Mouse (Mus musculus) heart, embryonic 12.5 days (tissue): Measurements from ENCODE around the gene Fut11. TPM values are rescaled to one million over a fixed set of nuclear protein-coding genes. Genes with fewer than 3 reads are reported as not detected.
"Not testable (repeated sequence)": the region's sequence is repeated elsewhere in the genome, so short reads cannot be mapped to it uniquely, and the experiment has no call there.

ENCODE experiments used
- ATAC-seq: fragments of 200-750 bp; cut with Nextera tagmentation; 2 replicates; pipeline ENCODE4 v1.8.0; 2017; ENCODE audit warnings: moderate TSS enrichment, moderate library complexity; ENCODE audit not compliant: insufficient number of reproducible peaks, low FRiP score
- H3K27ac ChIP-seq: fragments of 300-500 bp; sonication (generic); 2 replicates; pipeline ENCODE4 v1.5.1; 2016; ENCODE audit warnings: mild to moderate bottlenecking, moderate library complexity; ENCODE audit not compliant: poor library complexity, severe bottlenecking
- H3K27me3 ChIP-seq: fragments of 300-500 bp; sonication (generic); replicated peaks from 2 replicates; pipeline ENCODE4 v1.6.1; 2016; ENCODE audit warnings: mild to moderate bottlenecking, moderate library complexity
- H3K36me3 ChIP-seq: fragments of 300-500 bp; sonication (generic); 2 replicates; pipeline ENCODE4 v1.6.1; 2016; ENCODE audit warnings: mild to moderate bottlenecking, moderate library complexity
- H3K4me1 ChIP-seq: fragments of 300-500 bp; sonication (generic); replicated peaks from 2 replicates; pipeline ENCODE4 v1.6.1; 2016; ENCODE audit warnings: mild to moderate bottlenecking
- H3K4me2 ChIP-seq: fragments of 300-500 bp; sonication (generic); 2 replicates; pipeline ENCODE4 v1.6.1; 2016; ENCODE audit warnings: mild to moderate bottlenecking, moderate library complexity
- H3K4me3 ChIP-seq: fragments of 300-500 bp; sonication (generic); 2 replicates; pipeline ENCODE4 v1.5.1; 2016; ENCODE audit warnings: mild to moderate bottlenecking
- H3K9ac ChIP-seq: fragments of 300-500 bp; sonication (generic); 2 replicates; pipeline ENCODE4 v1.6.1; 2016; ENCODE audit warnings: mild to moderate bottlenecking, moderate library complexity
- H3K9me3 ChIP-seq: fragments of 300-500 bp; sonication (generic); replicated peaks from 2 replicates; pipeline ENCODE4 v1.6.1; 2016; ENCODE audit warnings: mild to moderate bottlenecking, moderate library complexity
- WGBS: fragments of 180-500 bp; shearing (Covaris S2); methylation state at CpG from one replicate; pipeline ENCODE4 v1.1.7; 2016; 5-methylcytosine and 5-hydroxymethylcytosine counted together
- polyA plus RNA-seq: library from polyadenylated mRNA; unstranded; fragments of >200 nt; fragmentation: Nextera tagmentation; extraction: Ambion mirVana; gene quantifications from 2 replicates; pipeline ENCODE4 v1.2.1, GENCODE M21; 2016

Fut11 gene
- polyA plus RNA-seq, 1 experiment from 2014 or later = 20.4 TPM

DNA sequence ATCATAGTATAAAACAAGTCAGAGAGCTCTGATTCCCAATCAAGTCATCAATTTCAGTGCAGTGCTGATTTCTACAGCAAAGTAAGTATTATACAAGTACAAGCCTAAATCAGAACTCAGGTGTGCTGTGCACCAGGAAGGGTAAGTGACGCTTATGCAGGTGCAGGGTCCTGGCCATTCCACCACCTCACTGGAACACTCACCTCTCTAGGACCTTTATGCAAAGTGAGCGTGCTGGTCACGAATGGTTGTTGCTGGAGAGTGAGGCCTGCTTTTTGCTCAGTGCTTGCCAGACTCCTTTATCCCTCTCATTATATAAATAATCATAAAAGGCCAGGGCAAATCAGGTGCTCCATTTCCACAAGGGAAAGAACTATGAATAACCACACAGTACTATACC, 5.6 kb downstream of the Fut11 start:
- H3K4me2 ChIP-seq = no peak overlapping the region
- peaks cover 32% of the 10 kb centered on the region for H3K36me3 ChIP-seq
- H3K27me3 ChIP-seq = no peaks in the 10 kb centered on the region
- no peaks in the 10 kb centered on the region for H3K9me3 ChIP-seq
- no peak overlapping the region for H3K4me3 ChIP-seq
- H3K4me1 ChIP-seq = peaks cover 58% of the 10 kb centered on the region
- H3K9ac ChIP-seq = no peak overlapping the region
- H3K27ac ChIP-seq = no peak overlapping the region
- WGBS = 79% methylated on average over 3 of the region's 3 CpGs
- no peak for ATAC-seq

DNA sequence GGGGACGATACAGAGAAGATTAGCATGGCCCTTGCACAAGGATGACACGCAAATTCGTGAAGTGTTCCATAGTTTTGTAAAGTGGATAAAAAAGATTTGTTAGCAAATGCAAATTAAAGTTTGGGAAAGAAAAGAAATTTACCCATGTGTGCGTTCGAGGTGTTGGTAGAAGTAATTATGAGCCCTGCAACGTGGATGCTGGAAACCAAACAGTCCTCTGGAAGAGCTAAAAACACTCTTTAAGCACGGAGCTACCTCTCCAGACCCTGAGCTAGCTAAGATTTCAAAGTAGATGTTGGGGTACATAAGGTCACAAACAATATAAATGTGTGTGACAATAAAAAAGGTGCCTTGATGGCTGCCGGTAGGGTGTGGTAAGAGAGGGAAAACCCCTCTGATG, 6.8 kb downstream of the Fut11 start:
- Histone ChIP-seq H3K9ac (peak overlapping the region; percentile 66; the same call in 1 of the 2 replicates), H3K4me3 (peak overlapping the region; percentile 98), H3K27me3 (no peaks in the 10 kb centered on the region), H3K27ac (peak overlapping the region; percentile 44), H3K36me3 (peaks cover 31% of the 10 kb centered on the region), H3K4me2 (peak overlapping the region; percentile 66), H3K4me1 (peaks cover 48% of the 10 kb centered on the region), H3K9me3 (no peaks in the 10 kb centered on the region)
- 79% methylated on average over 8 of the region's 8 CpGs for whole genome bisulfite sequencing
- no peak for ATAC-seq

DNA sequence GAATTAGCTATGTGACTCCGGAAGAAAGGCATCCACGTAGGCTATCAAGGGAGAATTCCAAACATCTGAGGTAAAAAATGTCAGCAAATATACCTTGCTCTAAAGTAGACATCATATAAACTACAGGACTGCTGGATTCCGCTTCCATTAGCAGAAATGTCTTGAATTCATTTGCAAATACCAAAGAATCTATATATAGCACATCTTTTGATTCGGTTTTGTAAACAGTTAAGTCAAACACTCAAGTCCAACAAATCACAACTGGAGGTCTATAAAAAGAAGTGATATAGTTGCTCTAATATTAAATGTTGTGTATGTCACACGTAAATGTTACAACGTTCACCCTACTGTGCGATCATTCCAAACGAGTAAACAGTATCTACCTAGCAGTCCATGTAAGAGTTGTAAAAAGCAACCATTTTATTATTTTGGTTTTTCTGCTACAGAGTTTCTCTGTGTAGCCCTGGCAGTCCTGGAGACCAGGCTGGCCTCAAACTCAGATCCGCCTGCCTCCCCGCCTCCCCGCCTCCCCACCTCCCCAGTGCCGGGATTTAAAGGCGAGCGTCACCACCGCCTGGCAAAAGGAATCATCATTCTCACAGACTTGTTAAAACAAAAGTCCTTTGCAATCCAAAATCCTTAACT, 7.5 kb downstream of the Fut11 start:
- no peaks in the 10 kb centered on the region for H3K9me3 ChIP-seq
- H3K4me1 ChIP-seq = peaks cover 42% of the 10 kb centered on the region
- H3K27ac ChIP-seq = peak overlapping the region; percentile 96
- H3K4me2 ChIP-seq = peak overlapping the region; percentile 80
- peak overlapping the region; percentile 95 for H3K9ac ChIP-seq
- H3K36me3 ChIP-seq = peaks cover 31% of the 10 kb centered on the region
- 0 out of 2 replicates have a peak, but pooled peaks have one; percentile 9 for ATAC-seq
- peak overlapping the region; percentile 98 for H3K4me3 ChIP-seq
- no peaks in the 10 kb centered on the region for H3K27me3 ChIP-seq
- WGBS = 8% methylated on average over 15 of the region's 15 CpGs

DNA sequence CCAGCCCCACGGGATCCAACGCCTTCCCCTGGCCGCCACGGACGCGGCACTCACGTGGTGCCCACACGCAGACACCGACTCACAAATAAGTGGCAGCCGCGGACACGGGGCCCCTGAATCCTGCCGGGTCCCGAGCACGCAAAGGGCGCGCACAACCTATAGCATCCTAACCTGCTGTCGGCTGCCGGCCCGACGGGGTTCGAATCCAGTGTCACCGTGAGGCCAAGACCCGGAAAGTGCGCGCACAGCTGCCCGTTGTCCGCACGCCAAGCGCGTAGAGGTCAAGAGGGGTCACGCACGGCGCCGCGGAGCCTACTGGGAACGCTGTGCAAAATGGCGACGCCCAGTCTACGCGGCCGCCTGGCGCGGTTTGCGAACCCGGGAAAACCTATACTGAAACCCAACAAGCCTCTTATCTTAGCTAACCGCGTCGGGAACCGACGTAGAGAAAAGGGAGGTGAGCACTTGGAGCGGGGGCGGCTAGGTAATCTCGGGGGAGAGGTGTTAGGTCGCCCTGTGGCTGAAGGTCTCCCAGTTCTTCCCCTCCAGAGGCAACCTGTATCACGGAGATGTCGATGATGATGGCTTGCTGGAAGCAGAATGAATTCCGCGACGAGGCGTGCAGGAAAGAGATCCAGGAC, 8.1 kb downstream of the Fut11 start, which contains the start of gene Chchd1:
Gene Chchd1 (plus strand): TSS at position 266 of the 641 bp plus-strand sequence.
- Histone ChIP-seq H3K27me3 (no peaks in the 10 kb centered on the region), H3K4me2 (peak within 1 kb of the TSS; percentile 80), H3K27ac (peak within 1 kb of the TSS; percentile 96), H3K4me1 (peaks cover 35% of the 10 kb centered on the region), H3K9me3 (no peaks in the 10 kb centered on the region), H3K9ac (peak within 1 kb of the TSS; percentile 95), H3K4me3 (peak within 1 kb of the TSS; percentile 98), H3K36me3 (peaks cover 28% of the 10 kb centered on the region)
- under 1% methylated on average over 61 of the region's 61 CpGs for WGBS
- ATAC-seq = peak; percentile 83

DNA sequence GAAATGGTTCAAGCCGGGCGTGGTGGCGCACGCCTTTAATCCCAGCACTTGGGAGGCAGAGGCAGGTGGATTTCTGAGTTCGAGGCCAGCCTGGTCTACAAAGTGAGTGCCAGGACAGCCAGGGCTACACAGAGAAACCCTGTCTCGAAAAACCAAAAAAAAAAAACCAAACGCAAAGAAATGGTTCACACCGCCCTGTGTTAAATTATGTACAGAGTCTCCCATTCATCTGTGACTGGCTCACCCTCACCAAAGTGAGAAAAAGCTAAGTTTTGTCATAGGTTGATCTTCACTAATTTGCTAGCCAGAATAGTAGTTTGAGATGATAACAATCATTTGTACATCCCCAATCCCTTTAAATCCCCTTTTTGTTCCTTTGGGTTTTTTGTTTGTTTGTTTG, 8.7 kb downstream of the Fut11 start:
- Histone ChIP-seq H3K9ac (peak overlapping the region; percentile 95), H3K4me2 (peak overlapping the region; percentile 80), H3K4me1 (peaks cover 32% of the 10 kb centered on the region), H3K36me3 (peaks cover 22% of the 10 kb centered on the region), H3K27ac (peak overlapping the region; percentile 96), H3K4me3 (peak overlapping the region; percentile 98)
- H3K9me3 ChIP-seq, H3K27me3 ChIP-seq, ATAC-seq: not testable (repeated sequence)
- 6% methylated on average over 8 of the region's 8 CpGs for WGBS

DNA sequence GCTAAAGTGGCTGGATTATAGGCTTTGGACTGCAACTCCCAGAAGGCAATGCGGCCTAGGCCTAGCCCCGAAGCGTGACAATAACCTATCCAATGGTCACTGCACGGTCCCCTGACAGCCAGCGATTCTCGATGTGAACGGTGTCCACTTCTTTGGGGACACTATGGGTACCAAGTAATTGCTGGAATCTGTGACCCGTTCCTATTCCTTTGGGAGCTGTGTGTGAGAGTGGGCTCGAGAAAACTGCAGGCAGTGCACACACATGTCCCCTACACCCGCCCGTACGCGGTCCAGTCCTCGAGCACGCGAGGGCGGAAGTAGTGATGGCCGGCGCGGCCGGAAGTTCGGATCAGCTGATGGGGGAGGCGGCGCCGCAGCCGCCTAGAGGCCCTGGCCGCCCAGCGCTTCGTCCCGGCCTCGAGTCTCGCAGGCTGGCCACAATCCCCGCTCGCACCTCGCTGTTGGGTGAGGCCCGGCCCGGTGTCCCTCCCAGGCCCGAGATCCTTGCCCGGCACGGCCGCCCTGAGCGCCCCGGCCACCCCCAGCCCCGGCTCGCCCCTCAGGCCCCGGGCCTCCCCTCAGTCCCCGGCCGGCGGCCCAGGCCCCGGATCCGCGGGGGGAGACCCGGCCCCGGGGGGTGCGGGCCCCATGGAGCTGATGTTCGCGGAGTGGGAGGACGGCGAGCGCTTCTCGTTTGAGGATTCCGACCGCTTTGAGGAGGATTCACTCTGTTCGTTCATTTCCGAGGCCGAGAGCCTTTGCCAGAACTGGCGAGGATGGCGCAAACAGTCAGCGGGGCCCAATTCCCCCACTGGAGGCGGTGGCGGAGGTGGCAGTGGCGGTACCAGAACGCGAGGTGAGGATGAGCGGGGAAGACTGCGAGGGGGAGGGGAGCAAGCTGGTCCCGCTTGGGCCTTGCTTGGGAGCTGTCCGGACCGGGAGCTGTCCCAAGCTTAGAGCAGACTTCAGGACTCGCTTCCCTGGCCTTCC, 12.7 kb downstream of the Fut11 start, which contains the start of gene Zswim8:
Gene Zswim8 (plus strand): TSS at position 352 of the 990 bp plus-strand sequence.
- H3K9me3 ChIP-seq = no peaks in the 10 kb centered on the region
- under 1% methylated on average over 75 of the region's 80 CpGs for WGBS
- peak; percentile 93 for ATAC-seq
- peak within 1 kb of the TSS; percentile 84 for H3K4me2 ChIP-seq
- H3K27ac ChIP-seq = peak within 1 kb of the TSS; percentile 90
- no peaks in the 10 kb centered on the region for H3K27me3 ChIP-seq
- H3K4me1 ChIP-seq = peaks cover 29% of the 10 kb centered on the region
- peak within 1 kb of the TSS; percentile 99 for H3K9ac ChIP-seq
- H3K36me3 ChIP-seq = peaks cover 41% of the 10 kb centered on the region
- peak within 1 kb of the TSS; percentile 97 for H3K4me3 ChIP-seq

DNA sequence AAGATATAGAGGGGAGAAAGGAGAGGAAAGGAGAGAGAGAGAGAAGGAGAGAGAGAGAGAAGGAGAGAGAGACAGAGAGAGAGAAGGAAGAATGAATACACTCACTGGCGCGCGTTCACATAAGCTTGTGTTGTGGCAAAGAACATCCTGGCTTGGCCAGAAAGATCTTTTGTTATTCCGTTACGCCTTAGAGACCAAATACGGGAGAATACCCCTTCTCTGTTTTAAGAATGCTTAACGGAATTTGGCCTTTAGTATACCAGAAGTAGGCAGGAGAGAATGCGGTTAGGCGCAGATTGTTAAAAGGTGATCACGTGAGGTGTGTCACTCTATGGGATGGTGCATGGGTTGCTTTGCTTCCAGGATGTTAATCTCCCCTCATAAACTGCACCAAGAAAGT, 13.5 kb downstream of the Fut11 start:
- no peak for ATAC-seq
- H3K27me3 ChIP-seq = no peaks in the 10 kb centered on the region
- H3K9me3 ChIP-seq = no peaks in the 10 kb centered on the region
- 10% methylated on average over 10 of the region's 10 CpGs for WGBS
- H3K36me3 ChIP-seq = peaks cover 48% of the 10 kb centered on the region
- peak overlapping the region; percentile 84 for H3K4me2 ChIP-seq
- H3K9ac ChIP-seq = peak overlapping the region; percentile 99
- peaks cover 35% of the 10 kb centered on the region for H3K4me1 ChIP-seq
- 0 out of 2 replicates have a peak overlapping the region, but pooled peaks have one; percentile 90 for H3K27ac ChIP-seq
- H3K4me3 ChIP-seq = peak overlapping the region; percentile 97

DNA sequence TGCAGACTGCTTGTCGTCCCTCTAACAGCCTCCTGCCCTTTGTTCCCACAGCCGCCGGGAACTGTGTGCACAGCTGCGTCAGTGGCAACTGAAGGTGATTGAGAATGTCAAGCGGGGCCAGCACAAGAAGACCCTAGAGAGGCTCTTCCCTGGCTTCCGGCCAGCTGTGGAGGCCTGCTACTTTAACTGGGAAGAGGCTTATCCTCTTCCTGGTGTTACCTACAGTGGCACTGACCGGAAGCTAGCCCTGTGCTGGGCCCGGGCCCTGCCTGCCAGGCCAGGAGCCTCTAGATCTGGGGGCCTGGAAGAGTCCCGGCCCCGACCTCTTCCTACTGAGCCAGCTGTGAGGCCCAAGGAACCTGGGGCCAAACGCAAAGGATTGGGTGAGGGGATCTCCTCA, 19.1 kb downstream of the Fut11 start:
- Histone ChIP-seq H3K4me1 (peaks cover 40% of the 10 kb centered on the region), H3K4me2 (peak overlapping the region; percentile 41), H3K36me3 (peaks cover 90% of the 10 kb centered on the region), H3K9me3 (no peaks in the 10 kb centered on the region), H3K27me3 (no peaks in the 10 kb centered on the region), H3K9ac (peak overlapping the region; percentile 61), H3K27ac (peak overlapping the region; percentile 89), H3K4me3 (no peak overlapping the region)
- WGBS = 31% methylated on average over 11 of the region's 11 CpGs
- peak; percentile 65 for ATAC-seq

DNA sequence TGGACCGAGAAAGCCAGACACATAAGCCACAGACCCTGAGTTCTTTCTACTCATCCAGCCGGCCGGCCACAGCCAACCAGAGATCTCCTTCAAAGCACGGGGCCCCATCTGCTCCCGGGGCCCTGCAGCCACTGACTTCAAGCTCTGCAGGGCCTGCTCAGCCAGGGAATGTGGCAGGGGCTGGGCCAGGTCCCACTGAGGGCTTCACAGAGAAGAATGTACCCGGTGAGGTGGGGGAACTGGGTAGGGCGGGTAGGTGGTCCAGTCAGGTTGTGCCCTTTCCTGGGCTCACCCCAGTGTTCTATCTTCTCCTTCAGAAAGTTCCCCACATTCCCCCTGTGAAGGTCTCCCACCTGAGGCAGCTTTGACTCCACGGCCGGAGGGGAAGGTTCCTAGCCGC, 23.7 kb downstream of the Fut11 start:
- no peaks in the 10 kb centered on the region for H3K9me3 ChIP-seq
- ATAC-seq = no peak
- H3K27me3 ChIP-seq = no peaks in the 10 kb centered on the region
- no peak overlapping the region for H3K4me3 ChIP-seq
- 85% methylated on average over 10 of the region's 10 CpGs for WGBS
- peaks cover 14% of the 10 kb centered on the region for H3K4me1 ChIP-seq
- H3K27ac ChIP-seq = no peak overlapping the region
- H3K9ac ChIP-seq = no peak overlapping the region
- peaks cover 98% of the 10 kb centered on the region for H3K36me3 ChIP-seq
- H3K4me2 ChIP-seq = no peak overlapping the region

DNA sequence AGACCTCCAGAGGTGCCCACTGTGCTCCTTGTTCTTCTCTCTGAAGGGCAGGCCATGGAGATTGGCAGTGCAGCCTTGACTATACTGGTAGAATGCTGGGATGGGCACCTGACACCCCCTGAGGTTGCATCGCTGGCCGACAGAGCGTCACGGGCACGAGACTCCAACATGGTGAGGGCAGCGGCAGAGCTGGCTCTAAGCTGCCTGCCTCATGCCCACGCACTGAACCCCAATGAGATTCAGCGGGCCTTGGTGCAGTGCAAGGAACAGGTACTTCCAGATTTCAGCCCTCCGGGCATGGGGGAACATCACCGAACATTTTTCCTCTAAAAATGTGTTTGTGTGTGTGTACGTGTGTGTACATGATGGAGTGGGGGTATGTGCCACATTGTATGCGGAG, 25.0 kb downstream of the Fut11 start:
- no peak for ATAC-seq
- no peak overlapping the region for H3K27ac ChIP-seq
- no peak overlapping the region for H3K9ac ChIP-seq
- H3K36me3 ChIP-seq = peaks cover 98% of the 10 kb centered on the region
- no peak overlapping the region for H3K4me3 ChIP-seq
- no peaks in the 10 kb centered on the region for H3K27me3 ChIP-seq
- peaks cover 1% of the 10 kb centered on the region; the same call in 1 of the 2 replicates for H3K4me1 ChIP-seq
- H3K9me3 ChIP-seq = no peaks in the 10 kb centered on the region
- 93% methylated on average over 12 of the region's 12 CpGs for WGBS
- H3K4me2 ChIP-seq = no peak overlapping the region
